Mouse (Mus musculus) mesoderm, embryonic 11.5 days (tissue): ENCODE data around the gene St13.

Experiments
- DNase-seq: peaks from one replicate; pipeline ENCODE4 v3.0.0-alpha.2; 2012; ENCODE audit warnings: low read depth, low spot score

Gene St13

GRCm38 (mm10) chr15:81399638-81400315 lies at the start of gene St13, which contains the start of gene Xpnpep3:
TSS of gene St13 (minus strand) at chr15:81400077.
TSS of gene Xpnpep3 (plus strand) at chr15:81400138.
- DNase-seq, result peak; percentile 96

- peak; percentile 80 for DNase-seq
Observed at GRCm38 (mm10) chr15:81448463-81448862, 48.6 kb upstream of the St13 start.

- DNase-seq, result no peak
Observed at GRCm38 (mm10) chr15:81439236-81439635, 39.4 kb upstream of the St13 start.

GRCm38 (mm10) chr15:81438345-81438744 lies 38.5 kb upstream of the St13 start:
- no peak for DNase-seq

- no peak for DNase-seq
Observed at GRCm38 (mm10) chr15:81431195-81431594, 31.3 kb upstream of the St13 start.

GRCm38 (mm10) chr15:81427947-81428346 lies 28.1 kb upstream of the St13 start:
- DNase-seq, result no peak

GRCm38 (mm10) chr15:81425311-81425710 lies 25.4 kb upstream of the St13 start:
- DNase-seq, result no peak

GRCm38 (mm10) chr15:81422156-81422681 lies 22.3 kb upstream of the St13 start:
- no peak for DNase-seq

- DNase-seq, result no peak
Observed at GRCm38 (mm10) chr15:81421454-81421853, 21.6 kb upstream of the St13 start.

- no peak for DNase-seq
Observed at GRCm38 (mm10) chr15:81418065-81418464, 18.2 kb upstream of the St13 start.

- DNase-seq, result peak; percentile 55
Observed at GRCm38 (mm10) chr15:81416763-81417310, 17.0 kb upstream of the St13 start.

- DNase-seq, result no peak
Observed at GRCm38 (mm10) chr15:81408199-81408598, 8.3 kb upstream of the St13 start, which contains the start of gene Dnajb7. TSS of gene Dnajb7 (minus strand) at chr15:81408299.

- no peak for DNase-seq
Observed at GRCm38 (mm10) chr15:81405008-81405407, 5.1 kb upstream of the St13 start.

GRCm38 (mm10) chr15:81399297-81399637 lies 610 bp downstream of the St13 start:
- no peak for DNase-seq

GRCm38 (mm10) chr15:81398189-81398588 lies 1.7 kb downstream of the St13 start:
- no peak for DNase-seq

- DNase-seq, result no peak
Observed at GRCm38 (mm10) chr15:81394211-81394915, 5.5 kb downstream of the St13 start.

GRCm38 (mm10) chr15:81392997-81393396 lies 6.9 kb downstream of the St13 start:
- DNase-seq, result no peak

- DNase-seq, result no peak
Observed at GRCm38 (mm10) chr15:81386327-81386726, 13.6 kb downstream of the St13 start.

- DNase-seq, result no peak
Observed at GRCm38 (mm10) chr15:81378845-81379244, 21.0 kb downstream of the St13 start.

GRCm38 (mm10) chr15:81374621-81375020 lies 25.3 kb downstream of the St13 start:
- DNase-seq, result no peak

- no peak for DNase-seq
Observed at GRCm38 (mm10) chr15:81370356-81370755, 29.5 kb downstream of the St13 start.

- no peak for DNase-seq
Observed at GRCm38 (mm10) chr15:81368601-81369000, 31.3 kb downstream of the St13 start.

GRCm38 (mm10) chr15:81366241-81366640 lies 33.6 kb downstream of the St13 start:
- DNase-seq, result no peak
